Mouse (Mus musculus) right cerebral cortex, adult 2 months (tissue): ENCODE measurements at regions not wholly inside any gene's neighbourhood (a gene's known extent, or its start where the extent isn't known, plus 50 kb on each side); places are given as distances from the start of the nearest gene placed in this dataset.
A peak's percentile ranks its signal among the peaks of the same experiment; 100 is the strongest.

Experiments used
- DNase-seq, 2 experiments: peaks; one replicate each; pipeline ENCODE4 v3.0.0; 2021 to 2022; ENCODE audit warnings: low spot score in 2 of 2

GRCm38 (mm10) chr4:69116353-69116752, 162.2 kb upstream of the Brinp1 start:
- no peak for DNase-seq

DNA sequence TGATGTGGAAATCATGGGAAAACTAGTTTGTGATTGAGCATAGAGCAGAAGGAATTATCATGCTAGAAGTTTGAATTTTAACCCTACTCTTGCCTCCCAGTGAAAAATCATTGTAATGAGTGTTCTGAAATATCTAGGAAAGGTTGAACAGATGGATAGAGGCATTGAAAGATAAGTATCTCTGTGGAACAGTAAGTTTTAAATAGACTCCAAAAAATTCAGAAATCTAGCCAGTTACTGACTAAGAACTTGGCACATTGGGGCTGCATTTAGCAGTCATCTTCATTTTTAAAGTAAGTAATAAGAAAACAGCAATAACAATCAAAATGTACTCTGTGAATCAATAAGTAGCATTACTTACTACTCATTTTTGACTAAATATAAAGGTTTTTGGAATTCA, 151.0 kb upstream of the Brinp1 start:
- DNase-seq, result no peak

GRCm38 (mm10) chr4:69095748-69096408, 141.7 kb upstream of the Brinp1 start:
- DNase-seq, result peak; percentile 35 to 44

GRCm38 (mm10) chr4:69078085-69078484, 123.9 kb upstream of the Brinp1 start:
- no peak for DNase-seq

- DNase-seq, result no peak
Observed at GRCm38 (mm10) chr4:69077316-69077715, 123.1 kb upstream of the Brinp1 start.

GRCm38 (mm10) chr4:69039645-69040342, 85.6 kb upstream of the Brinp1 start:
- no peak for DNase-seq

GRCm38 (mm10) chr4:69034166-69034565, 80.0 kb upstream of the Brinp1 start:
- DNase-seq, result no peak

GRCm38 (mm10) chr4:69020159-69020727, 66.0 kb upstream of the Brinp1 start:
- no peak for DNase-seq

DNA sequence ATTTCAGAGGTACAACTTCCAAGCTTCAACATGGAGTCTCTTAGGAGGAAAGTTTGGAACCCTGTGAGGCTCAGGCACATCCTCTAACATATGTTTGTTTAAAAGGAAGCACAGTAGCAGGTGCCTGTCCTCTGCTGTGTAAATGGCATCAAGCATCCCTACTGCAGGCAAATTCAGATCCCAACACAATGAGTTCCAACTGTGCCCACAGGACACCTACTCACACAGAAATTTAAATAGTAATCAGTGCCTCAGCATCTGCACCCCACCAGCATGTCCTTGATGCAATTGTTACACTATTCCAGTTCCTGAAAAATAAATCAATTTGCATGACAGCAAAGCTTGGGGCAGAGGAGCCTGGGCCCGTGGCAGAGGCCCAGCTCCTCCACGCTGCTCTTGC, 61.2 kb upstream of the Brinp1 start:
- peak; percentile 37 to 44 for DNase-seq
